Mouse (Mus musculus): ENCODE measurements around the gene Gm42420.

GRCm38 (mm10) chr6:39545474-39545873 lies 40.1 kb upstream of the Gm42420 start:
- TF ChIP-seq GATA1 (IDR thresholded peaks at IDR 0.05; ENCODE audit: low read length) (no peak), TAL1 (IDR thresholded peaks at IDR 0.05; ENCODE audit: low read length) (no peak)

All from erythroblast, embryonic 14.5 days (primary cell).